Mouse (Mus musculus) liver, embryonic 18 days (tissue): ENCODE measurements around the gene Tspan33. TPM values are rescaled to one million over a fixed set of nuclear protein-coding genes. Genes with fewer than 3 reads are reported as not detected.

ENCODE experiments used
- polyA plus RNA-seq: library from polyadenylated mRNA; depleted of rRNA; stranded (reverse); fragments of >200 nt; gene quantifications from 2 replicates; pipeline ENCODE4 v1.2.3, GENCODE M21; 2012; rRNA removed

Tspan33 gene
- 52.2 and 53.1 TPM in 2 replicates for polyA plus RNA-seq

DNA sequence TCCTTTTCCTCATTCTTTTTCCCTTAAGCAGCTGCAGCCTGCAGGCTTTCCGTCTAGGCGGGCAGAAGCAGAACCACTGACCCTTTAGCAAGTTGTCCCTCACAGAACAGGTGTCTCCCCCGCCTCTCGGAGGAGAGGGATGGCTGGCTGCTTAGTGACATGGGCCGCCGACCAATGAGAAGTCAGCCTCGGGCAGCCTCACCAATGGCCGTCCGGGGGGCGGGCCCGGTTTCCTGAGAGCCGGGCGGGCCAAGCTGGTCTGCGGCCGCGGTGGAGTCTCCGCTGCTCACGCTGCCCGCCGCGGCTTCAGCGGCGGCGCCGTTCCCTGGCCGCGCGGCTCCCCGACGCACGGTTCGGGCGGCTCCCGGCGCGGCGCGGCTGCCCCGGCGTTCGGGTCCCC lies at the start of gene Tspan33:
Gene Tspan33 (plus strand): TSS at position 270 of the 400 bp plus-strand sequence.

DNA sequence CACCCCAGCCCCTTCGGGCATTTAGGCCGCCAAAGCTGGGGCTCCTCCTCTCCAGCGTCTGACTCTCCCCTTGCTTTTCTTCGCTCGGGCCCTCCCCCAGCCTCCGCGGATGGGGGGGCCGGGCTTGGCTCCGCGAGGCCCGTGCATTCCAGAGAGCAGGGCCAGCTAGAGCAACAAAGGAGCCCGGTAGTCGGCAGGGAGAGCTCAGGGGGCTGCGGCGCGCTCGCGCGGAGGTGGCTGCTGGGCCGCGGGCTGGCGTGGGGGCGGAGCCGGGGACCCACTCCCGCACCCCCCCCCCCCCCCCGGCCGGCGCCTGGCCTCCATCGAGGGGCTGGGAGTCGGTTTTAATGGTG lies 41.3 kb downstream of the Tspan33 start, which contains the start of gene Smo:
Gene Smo (plus strand): TSS at position 168 of the 353 bp plus-strand sequence.

Other genes starting within 250 kb of the Tspan33 start
- gene Atp6v1f, start 226.5 kb upstream of the Tspan33 start, polyA plus RNA-seq: 131 and 132 TPM in 2 replicates
- not detected in 2 replicates for gene Atp6v1fnb, start 222.8 kb upstream of the Tspan33 start, polyA plus RNA-seq
- 2.2 and 2.5 TPM in 2 replicates for gene Kcp, start 186.3 kb upstream of the Tspan33 start, polyA plus RNA-seq
- 9.3 and 10.0 TPM in 2 replicates for gene Irf5, start 167.6 kb upstream of the Tspan33 start, polyA plus RNA-seq
- gene Tnpo3, start 84.3 kb upstream of the Tspan33 start, polyA plus RNA-seq: 20.1 and 21.2 TPM in 2 replicates
- gene Smo, start 41.3 kb downstream of the Tspan33 start, polyA plus RNA-seq: 5.4 and 5.8 TPM in 2 replicates
- gene Ahcyl2, start 73.8 kb downstream of the Tspan33 start, polyA plus RNA-seq: 3.4 and 3.8 TPM in 2 replicates
- 0.17 and 0.20 TPM in 2 replicates for gene Strip2, start 222.8 kb downstream of the Tspan33 start, polyA plus RNA-seq